Mouse (Mus musculus) skeletal muscle tissue, adult 2 months (tissue): ENCODE measurements around the gene Ajuba.
A peak's percentile ranks its signal among the peaks of the same experiment; 100 is the strongest.

ENCODE experiments used
- DNase-seq: peaks from one replicate; pipeline ENCODE4 v3.0.0-alpha.2; 2012; ENCODE audit warnings: low read depth, low spot score

Gene Ajuba

DNA sequence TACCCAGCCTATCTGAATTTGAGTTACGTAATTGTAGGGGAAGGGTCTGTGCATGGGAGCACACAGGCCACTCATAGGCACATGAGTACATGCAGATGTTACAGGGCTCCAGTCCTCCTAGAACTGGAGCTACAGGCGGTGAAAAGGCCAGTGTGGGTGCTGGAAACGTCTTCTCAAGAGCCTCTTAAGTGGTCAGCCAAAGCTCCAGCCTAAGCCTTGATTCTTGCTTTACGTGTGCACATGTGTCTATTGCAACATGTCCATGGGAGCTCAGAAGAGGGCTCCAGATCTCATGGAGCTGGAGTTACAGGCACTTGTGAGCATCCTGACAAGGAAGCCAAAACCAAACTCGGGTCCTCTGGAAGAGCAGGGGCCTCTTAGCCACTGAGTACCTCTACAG is 32.7 kb downstream of the Ajuba start:
- DNase-seq, result no peak

- DNase-seq, result no peak
These were observed 36.6 kb downstream of the Ajuba start for GRCm38 (mm10) chr14:54540771-54541170.

GRCm38 (mm10) chr14:54538580-54538979 is 38.8 kb downstream of the Ajuba start:
- DNase-seq, result no peak

DNA sequence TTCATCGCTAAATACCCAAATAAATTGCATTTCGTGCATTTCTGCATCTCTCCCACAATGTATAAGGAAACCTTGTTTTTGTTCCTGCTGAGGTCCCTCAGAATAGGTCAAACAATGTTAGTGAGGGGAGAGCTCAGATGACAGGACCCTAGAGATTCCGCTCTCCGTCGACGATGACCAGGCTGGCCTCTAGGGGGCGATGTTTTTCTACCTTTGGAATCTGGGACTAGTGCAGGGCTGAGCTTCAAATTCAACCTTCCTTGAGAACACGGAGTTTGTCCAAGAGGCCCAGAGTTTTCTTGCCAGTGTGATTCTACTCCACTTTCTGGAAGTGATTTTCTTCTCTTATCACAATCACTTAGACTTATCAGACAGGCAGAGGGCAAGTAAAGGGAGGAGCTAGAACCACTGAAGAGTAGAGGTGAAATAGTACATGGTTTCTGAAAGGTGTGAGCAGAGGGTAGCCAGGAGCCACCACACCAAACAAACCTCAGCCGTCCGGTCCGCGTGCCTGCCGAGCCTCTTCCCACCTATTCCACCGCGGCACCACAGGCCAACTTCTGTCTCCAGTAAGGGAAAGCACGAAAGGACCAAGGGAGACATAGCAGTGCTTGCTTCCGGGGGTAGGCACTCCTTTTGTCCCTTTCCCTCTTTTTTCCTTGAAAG is 48.8 kb downstream of the Ajuba start:
- peak; percentile 47 for DNase-seq

GRCm38 (mm10) chr14:54528007-54528393 is 49.4 kb downstream of the Ajuba start:
- no peak for DNase-seq

GRCm38 (mm10) chr14:54527227-54528006 is 49.9 kb downstream of the Ajuba start:
- DNase-seq, result no peak

- DNase-seq, result no peak
These were observed 53.8 kb downstream of the Ajuba start for GRCm38 (mm10) chr14:54523600-54523999.
